In genomic region chr3:87930078-87930795, GRCm38 (mm10) we compare ENCODE assay signal across 7 mouse cellular contexts. TPM values are rescaled to one million over a fixed set of nuclear protein-coding genes. Genes with fewer than 3 reads are reported as not detected.
DNase-seq lines count a peak whose midpoint lies in the region; ATAC-seq lines count a peak whose summit lies in the region.

Isg20l2 (plus strand) TSS chr3:87930314.
Rrnad1 (minus strand) TSS chr3:87930717.

- H3K4me3 ChIP-seq in intestine, embryonic 15.5 days (replicated peaks), result peak within 1 kb of the TSS; percentile 83
- peak within 1 kb of the TSS; percentile 97 for H3K4me3 ChIP-seq in midbrain, embryonic 10.5 days

- H3K9me3 ChIP-seq in intestine, embryonic 15.5 days, result no peaks in the 10 kb centered on the region
- no peaks in the 10 kb centered on the region for H3K9me3 ChIP-seq in midbrain, embryonic 10.5 days (replicated peaks)

- peak within 1 kb of the TSS; percentile 96 for H3K9ac ChIP-seq in intestine, embryonic 15.5 days

- peaks cover 30% of the 10 kb centered on the region for H3K36me3 ChIP-seq in intestine, embryonic 15.5 days
- peaks cover 69% of the 10 kb centered on the region for H3K36me3 ChIP-seq in midbrain, embryonic 10.5 days

- H3K27me3 ChIP-seq in intestine, embryonic 15.5 days (replicated peaks), result no peaks in the 10 kb centered on the region
- no peaks in the 10 kb centered on the region for H3K27me3 ChIP-seq in midbrain, embryonic 10.5 days (ENCODE audit: low read depth, poor library complexity, severe bottlenecking)

- WGBS in intestine, embryonic 15.5 days, result under 1% methylated on average over 77 of the region's 78 CpGs
- under 1% methylated on average over 69 of the region's 78 CpGs for WGBS in midbrain, embryonic 10.5 days

- peaks cover 32% of the 10 kb centered on the region for H3K4me1 ChIP-seq in intestine, embryonic 15.5 days (replicated peaks)
- peaks cover 46% of the 10 kb centered on the region for H3K4me1 ChIP-seq in midbrain, embryonic 10.5 days

- peak within 1 kb of the TSS; percentile 84 for H3K27ac ChIP-seq in intestine, embryonic 15.5 days
- peak within 1 kb of the TSS; percentile 96 for H3K27ac ChIP-seq in midbrain, embryonic 10.5 days (replicated peaks)

- H3K4me2 ChIP-seq in intestine, embryonic 15.5 days (replicated peaks), result peak within 1 kb of the TSS; percentile 76

- intact Hi-C loops in left cerebral cortex, postnatal 25 days (cut with DNase I), result loop anchor here (1.0 to 5.0 kb wide), 3 partner anchors 11 to 127 kb away; partner anchors contain the start of genes Mrpl24, Naxe and Prcc

- peak; percentile 96 to 97 for DNase-seq in adrenal gland, adult 18-20 months (ENCODE audit: low spot score in 2 of 2)
- peak; percentile 98 for DNase-seq in embryo, embryonic 11 days
- peak; percentile 96 for DNase-seq in gastrocnemius, postnatal 25 days
- DNase-seq in left cerebral cortex, postnatal 25 days (ENCODE audit: low spot score in 2 of 2), result peak; percentile 97 to 99
- DNase-seq in midbrain, embryonic 10.5 days (ENCODE audit: low spot score), result peak; percentile 98
- peak; percentile 97 for DNase-seq in right cerebral cortex, postnatal 4 days

- ATAC-seq in intestine, embryonic 15.5 days, result peak; percentile 99

RNA-seq across cellular contexts. Expression of gene Isg20l2, which starts in this region (rescaled TPM):
- total RNA-seq in adrenal gland, adult 18-20 months (2021), result 10 to 100 TPM; 19.4 to 20.6 TPM
- 1 to 10 TPM; 7.1 to 7.5 TPM for total RNA-seq in gastrocnemius, postnatal 25 days (2021)
- 46.7 and 49.9 TPM in 2 replicates for polyA plus RNA-seq in intestine, embryonic 15.5 days (2015; fragmentation: Nextera tagmentation; extraction: Ambion mirVana)
- total RNA-seq in left cerebral cortex, postnatal 25 days (2021), result 10 to 100 TPM; 12.8 to 16.0 TPM
- polyA plus RNA-seq in midbrain, embryonic 10.5 days (2016; fragmentation: Nextera tagmentation; extraction: Ambion mirVana), result 81.6 and 81.9 TPM in 2 replicates

RNA-seq across cellular contexts. Expression of gene Rrnad1, which starts in this region (rescaled TPM):
- total RNA-seq in adrenal gland, adult 18-20 months (2021), result 10 to 100 TPM; 14.7 to 21.9 TPM
- total RNA-seq in gastrocnemius, postnatal 25 days (2021), result 1 to 10 TPM; 4.0 to 4.2 TPM
- polyA plus RNA-seq in intestine, embryonic 15.5 days (2015; fragmentation: Nextera tagmentation; extraction: Ambion mirVana), result 15.8 and 16.3 TPM in 2 replicates
- total RNA-seq in left cerebral cortex, postnatal 25 days (2021), result 10 to 100 TPM; 19.5 to 21.8 TPM
- polyA plus RNA-seq in midbrain, embryonic 10.5 days (2016; fragmentation: Nextera tagmentation; extraction: Ambion mirVana), result 18.6 and 21.6 TPM in 2 replicates

Comparison
In these comparisons a context has a peak if more than half of its experiments do, and no peak if none do; other contexts are left out.
1. Peak in every context shown above with its lines: DNase-seq, ATAC-seq, H3K4me3 ChIP-seq and H3K27ac ChIP-seq.